Comparison of ENCODE assay signal across 20 mouse cellular contexts in the genomic region with DNA sequence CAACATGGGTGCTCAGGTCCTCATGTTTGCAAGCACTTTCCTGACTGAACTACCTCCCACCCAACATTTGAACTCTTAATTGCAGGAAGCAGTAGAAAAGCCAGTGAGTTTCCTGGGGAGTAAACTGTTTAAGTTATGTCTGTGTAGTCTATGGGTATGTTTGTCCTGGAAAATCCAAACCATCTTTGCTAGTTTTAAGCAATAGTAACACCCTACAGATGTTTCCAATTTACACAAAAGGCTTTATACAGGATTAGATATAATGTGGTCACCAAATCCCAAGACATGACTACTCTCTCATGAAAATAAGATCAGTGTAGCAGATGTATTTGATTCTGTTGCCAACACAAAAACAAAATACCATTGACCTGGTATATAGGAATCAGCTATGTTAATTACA.
"Had no signal": no experiment of that assay in that cellular context is flagged by ENCODE, and none has a peak within 500 bp of the region (broad histone marks: within the 10 kb centered on the region; RNA-seq: fewer than 3 reads in every experiment).

No protein-coding gene starts in this region.

- H3K4me2 ChIP-seq: lung, embryonic 14.5 days; midbrain, embryonic 12.5 days; neural tube, embryonic 13.5 days; neural tube, embryonic 15.5 days; stomach, embryonic 15.5 days had no signal

- H3K4me1 ChIP-seq: midbrain, embryonic 10.5 days; midbrain, embryonic 12.5 days; neural tube, embryonic 13.5 days; neural tube, embryonic 15.5 days; stomach, embryonic 15.5 days had no signal

- ATAC-seq: midbrain, embryonic 16.5 days had no signal

- DNase-seq: lung, adult 18-20 months; lung, embryonic 14.5 days; lung, postnatal 10 days; lung, postnatal 4 days; midbrain, embryonic 14.5 days; retina, postnatal 1 day; right cerebral cortex, adult 18-20 months; right cerebral cortex, postnatal 14 days; spleen, adult 18-20 months; thymus, adult 2 months; thymus, postnatal 25 days; thymus, postnatal 4 days had no signal

- H3K27me3 ChIP-seq: midbrain, embryonic 12.5 days; neural tube, embryonic 13.5 days; neural tube, embryonic 15.5 days; stomach, embryonic 15.5 days had no signal

- H3K9me3 ChIP-seq: midbrain, embryonic 10.5 days; midbrain, embryonic 12.5 days; neural tube, embryonic 13.5 days; neural tube, embryonic 15.5 days; stomach, embryonic 15.5 days had no signal

- H3K9ac ChIP-seq: lung, embryonic 14.5 days; midbrain, embryonic 12.5 days; neural tube, embryonic 13.5 days; neural tube, embryonic 15.5 days; stomach, embryonic 15.5 days had no signal

- H3K27ac ChIP-seq: midbrain, embryonic 10.5 days; midbrain, embryonic 12.5 days; neural tube, embryonic 13.5 days; neural tube, embryonic 15.5 days; stomach, embryonic 15.5 days; stomach, postnatal 0 days had no signal

- H3K36me3 ChIP-seq: midbrain, embryonic 10.5 days; midbrain, embryonic 12.5 days; neural tube, embryonic 13.5 days; neural tube, embryonic 15.5 days; stomach, embryonic 15.5 days had no signal

- H3K4me3 ChIP-seq: midbrain, embryonic 10.5 days; midbrain, embryonic 12.5 days; myocyte; neural tube, embryonic 13.5 days; neural tube, embryonic 15.5 days; stomach, embryonic 15.5 days had no signal
